Mouse (Mus musculus): ENCODE results near the gene Ostm1.

GRCm38 (mm10) chr10:42661916-42662315, 78.3 kb downstream of the Ostm1 start:
- TF ChIP-seq POLR2A (IDR thresholded peaks at IDR 0.05; ENCODE audit: borderline replicate concordance, insufficient read depth, low read length) (no peak), CTCF (IDR thresholded peaks at IDR 0.05; ENCODE audit: borderline replicate concordance, insufficient read depth, low read depth, low read length) (no peak)

Data from cerebellum, adult 2 months (tissue).